Mouse (Mus musculus): ENCODE results near the gene Ccdc40. TPM values are rescaled to one million over a fixed set of nuclear protein-coding genes. Genes with fewer than 3 reads are reported as not detected.
A peak's percentile ranks its signal among the peaks of the same experiment; 100 is the strongest.

Gene Ccdc40
- total RNA-seq, 2 experiments from 2014 or later, result 0.31 to 1.1 TPM

GRCm38 (mm10) chr11:119207986-119208385 is 20.4 kb upstream of the Ccdc40 start:
- ATAC-seq (ENCODE audit: poor library complexity, severe bottlenecking), result no peak

- ATAC-seq (ENCODE audit: poor library complexity, severe bottlenecking), result no peak
Observed at GRCm38 (mm10) chr11:119208870-119209370, 19.5 kb upstream of the Ccdc40 start.

GRCm38 (mm10) chr11:119209371-119210025 is 18.9 kb upstream of the Ccdc40 start:
- no peak for ATAC-seq (ENCODE audit: poor library complexity, severe bottlenecking)

- ATAC-seq (ENCODE audit: poor library complexity, severe bottlenecking), result no peak
Observed at GRCm38 (mm10) chr11:119210321-119211100, 17.9 kb upstream of the Ccdc40 start.

- no peak for ATAC-seq (ENCODE audit: poor library complexity, severe bottlenecking)
Observed at GRCm38 (mm10) chr11:119211604-119212309, 16.6 kb upstream of the Ccdc40 start.

- ATAC-seq (ENCODE audit: poor library complexity, severe bottlenecking), result no peak
Observed at GRCm38 (mm10) chr11:119213166-119213885, 15.0 kb upstream of the Ccdc40 start.

GRCm38 (mm10) chr11:119215038-119215904 is 13.1 kb upstream of the Ccdc40 start:
- ATAC-seq (ENCODE audit: poor library complexity, severe bottlenecking), result peak; percentile 38

GRCm38 (mm10) chr11:119215905-119216507 is 12.4 kb upstream of the Ccdc40 start:
- ATAC-seq (ENCODE audit: poor library complexity, severe bottlenecking), result no peak

- ATAC-seq (ENCODE audit: poor library complexity, severe bottlenecking), result no peak
Observed at GRCm38 (mm10) chr11:119217861-119218260, 10.5 kb upstream of the Ccdc40 start.

GRCm38 (mm10) chr11:119219816-119220465 is 8.4 kb upstream of the Ccdc40 start:
- no peak for ATAC-seq (ENCODE audit: poor library complexity, severe bottlenecking)

GRCm38 (mm10) chr11:119221812-119222510 is 6.4 kb upstream of the Ccdc40 start:
- ATAC-seq (ENCODE audit: poor library complexity, severe bottlenecking), result no peak

- no peak for ATAC-seq (ENCODE audit: poor library complexity, severe bottlenecking)
Observed at GRCm38 (mm10) chr11:119223124-119223890, 5.1 kb upstream of the Ccdc40 start.

GRCm38 (mm10) chr11:119224926-119225325 is 3.4 kb upstream of the Ccdc40 start:
- no peak for ATAC-seq (ENCODE audit: poor library complexity, severe bottlenecking)

- no peak for ATAC-seq (ENCODE audit: poor library complexity, severe bottlenecking)
Observed at GRCm38 (mm10) chr11:119225634-119226033, 2.7 kb upstream of the Ccdc40 start.

- 0 out of 2 replicates have a peak, but pooled peaks have one; percentile 25 for ATAC-seq (ENCODE audit: poor library complexity, severe bottlenecking)
Observed at GRCm38 (mm10) chr11:119227591-119227990, 781 bp upstream of the Ccdc40 start.

GRCm38 (mm10) chr11:119228846-119229626 is 664 bp downstream of the Ccdc40 start:
- ATAC-seq (ENCODE audit: poor library complexity, severe bottlenecking), result peak; percentile 75

GRCm38 (mm10) chr11:119234770-119235169 is 6.4 kb downstream of the Ccdc40 start:
- ATAC-seq (ENCODE audit: poor library complexity, severe bottlenecking), result no peak

All from megakaryocyte, adult 5-6 weeks (primary cell).